Mouse (Mus musculus): ENCODE results near the gene Myo5c.
"Not testable (repeated sequence)": the region's sequence is repeated elsewhere in the genome, so short reads cannot be mapped to it uniquely, and the experiment has no call there.

Myo5c gene

GRCm38 (mm10) chr9:75244527-75244926 lies 12.7 kb downstream of the Myo5c start:
- no peak for DNase-seq (ENCODE audit: low spot score)

- no peak for DNase-seq (ENCODE audit: low spot score)
These were observed 14.5 kb downstream of the Myo5c start for GRCm38 (mm10) chr9:75246080-75246930.

- no peak for DNase-seq (ENCODE audit: low spot score)
These were observed 16.1 kb downstream of the Myo5c start for GRCm38 (mm10) chr9:75247870-75248269.

- no peak for DNase-seq (ENCODE audit: low spot score)
These were observed 16.5 kb downstream of the Myo5c start for GRCm38 (mm10) chr9:75248359-75248758.

GRCm38 (mm10) chr9:75248874-75249273 lies 17.1 kb downstream of the Myo5c start:
- no peak for DNase-seq (ENCODE audit: low spot score)

- DNase-seq (ENCODE audit: low spot score), result not testable (repeated sequence)
These were observed 21.3 kb downstream of the Myo5c start for GRCm38 (mm10) chr9:75253158-75253557.

GRCm38 (mm10) chr9:75253766-75254165 lies 21.9 kb downstream of the Myo5c start:
- no peak for DNase-seq (ENCODE audit: low spot score)

- DNase-seq (ENCODE audit: low spot score), result peak; percentile 60
These were observed 22.6 kb downstream of the Myo5c start for GRCm38 (mm10) chr9:75254196-75254955.

- no peak for DNase-seq (ENCODE audit: low spot score)
These were observed 24.2 kb downstream of the Myo5c start for GRCm38 (mm10) chr9:75255820-75256545.

GRCm38 (mm10) chr9:75258792-75259191 lies 27.0 kb downstream of the Myo5c start:
- DNase-seq (ENCODE audit: low spot score), result no peak

GRCm38 (mm10) chr9:75259656-75260055 lies 27.8 kb downstream of the Myo5c start:
- peak; percentile 49 for DNase-seq (ENCODE audit: low spot score)

- peak; percentile 48 for DNase-seq (ENCODE audit: low spot score)
These were observed 29.6 kb downstream of the Myo5c start for GRCm38 (mm10) chr9:75261332-75261872.

- peak; percentile 22 for DNase-seq (ENCODE audit: low spot score)
These were observed 30.5 kb downstream of the Myo5c start for GRCm38 (mm10) chr9:75262235-75262826.

GRCm38 (mm10) chr9:75264008-75264718 lies 32.3 kb downstream of the Myo5c start:
- DNase-seq (ENCODE audit: low spot score), result no peak

GRCm38 (mm10) chr9:75267147-75267546 lies 35.3 kb downstream of the Myo5c start:
- peak; percentile 15 for DNase-seq (ENCODE audit: low spot score)

- no peak for DNase-seq (ENCODE audit: low spot score)
These were observed 38.6 kb downstream of the Myo5c start for GRCm38 (mm10) chr9:75270382-75270781.

- no peak for DNase-seq (ENCODE audit: low spot score)
These were observed 39.7 kb downstream of the Myo5c start for GRCm38 (mm10) chr9:75271539-75271938.

- no peak for DNase-seq (ENCODE audit: low spot score)
These were observed 41.8 kb downstream of the Myo5c start for GRCm38 (mm10) chr9:75273646-75274045.

- DNase-seq (ENCODE audit: low spot score), result no peak
These were observed 42.7 kb downstream of the Myo5c start for GRCm38 (mm10) chr9:75274486-75274885.

- DNase-seq (ENCODE audit: low spot score), result no peak
These were observed 43.2 kb downstream of the Myo5c start for GRCm38 (mm10) chr9:75275051-75275450.

GRCm38 (mm10) chr9:75280814-75281213 lies 49.0 kb downstream of the Myo5c start:
- no peak for DNase-seq (ENCODE audit: low spot score)
